Mouse (Mus musculus): ENCODE results near the gene Zdhhc6.

DNA sequence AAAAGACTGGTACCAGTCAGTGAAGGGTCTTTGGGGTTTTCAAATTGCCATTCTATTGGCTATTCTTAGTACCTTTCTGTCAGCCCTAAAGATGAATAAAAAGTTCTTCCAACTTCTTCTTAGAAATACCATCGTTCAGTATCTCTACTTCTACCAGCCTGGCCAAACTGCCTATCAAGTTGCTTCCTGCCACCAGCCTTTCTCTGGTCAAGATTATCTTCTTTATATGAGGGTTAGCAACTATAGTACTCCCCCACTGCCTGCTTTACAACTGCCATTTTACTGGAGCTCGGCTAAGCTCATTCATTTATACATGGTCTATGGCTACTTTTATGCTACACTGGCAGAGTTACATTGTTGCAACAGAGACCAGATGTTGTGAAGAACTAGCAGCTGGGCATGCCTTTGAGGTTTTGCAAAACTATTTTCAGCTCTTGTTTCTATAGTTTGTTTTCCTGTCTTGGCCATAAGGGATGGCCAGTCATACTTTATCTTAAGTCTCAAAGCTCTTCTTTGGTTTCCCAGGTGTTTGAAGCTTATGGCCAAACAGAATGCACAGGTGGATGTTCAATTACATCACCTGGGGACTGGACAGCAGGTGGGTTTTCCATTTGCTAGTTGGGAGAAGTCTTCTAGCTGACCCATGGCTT, 25.1 kb downstream of the Zdhhc6 start:
- TF ChIP-seq EP300 (optimal IDR thresholded peaks at IDR 0.05) (no peak), CTCF (IDR thresholded peaks at IDR 0.05; ENCODE audit: low read depth) (no peak)

Measured in stomach, postnatal 0 days (tissue).